Mouse (Mus musculus): ENCODE measurements around the gene Nell1.

Gene Nell1

DNA sequence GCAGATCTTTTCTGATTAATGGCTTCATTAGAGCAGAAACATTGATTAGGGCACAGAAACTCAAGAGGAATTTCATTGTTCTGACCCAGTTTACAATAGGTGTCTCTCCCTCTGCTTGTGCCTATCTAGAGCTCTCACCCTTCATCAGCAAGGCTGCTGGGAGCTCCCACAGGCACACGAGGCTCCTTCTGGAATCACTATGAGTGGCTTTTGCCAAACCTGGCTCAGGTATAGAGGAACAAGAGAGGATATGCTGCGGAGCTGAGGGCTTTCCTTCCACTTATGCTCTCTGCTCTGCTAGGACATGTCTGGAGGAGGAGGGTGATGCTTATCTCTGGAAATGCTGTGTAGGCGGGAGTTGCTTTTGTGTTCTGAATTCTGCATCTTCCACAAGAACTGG is 285.4 kb downstream of the Nell1 start:
- no peak for DNase-seq (ENCODE audit: low spot score in 2 of 2)

- DNase-seq (ENCODE audit: low spot score in 2 of 2): no peak
Observed at GRCm38 (mm10) chr7:50295508-50295907, 320.8 kb downstream of the Nell1 start.

- DNase-seq (ENCODE audit: low spot score in 2 of 2): no peak
Observed at GRCm38 (mm10) chr7:50338226-50338625, 363.6 kb downstream of the Nell1 start.

- no peak for DNase-seq (ENCODE audit: low spot score in 2 of 2)
Observed at GRCm38 (mm10) chr7:50338757-50339156, 364.1 kb downstream of the Nell1 start.

DNA sequence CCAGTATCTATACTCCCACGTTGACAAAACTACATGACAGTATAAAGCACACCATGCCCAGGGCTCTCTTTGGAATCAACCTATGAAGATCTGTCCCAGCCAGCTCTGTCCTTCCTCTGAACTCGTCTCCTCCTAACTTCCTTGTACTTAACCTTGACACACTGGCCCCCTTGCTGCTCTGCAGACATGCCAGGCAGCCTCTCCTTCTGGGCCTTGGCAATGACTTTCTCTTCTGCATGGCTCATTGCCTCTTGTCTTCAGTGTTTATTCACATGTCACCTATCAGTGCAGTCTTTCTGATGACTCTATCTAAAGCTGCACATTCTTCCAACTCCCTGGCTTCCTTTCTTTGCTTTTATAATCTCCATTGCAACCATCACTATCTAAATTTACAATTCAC is 376.9 kb downstream of the Nell1 start:
- DNase-seq (ENCODE audit: low spot score in 2 of 2): no peak

DNA sequence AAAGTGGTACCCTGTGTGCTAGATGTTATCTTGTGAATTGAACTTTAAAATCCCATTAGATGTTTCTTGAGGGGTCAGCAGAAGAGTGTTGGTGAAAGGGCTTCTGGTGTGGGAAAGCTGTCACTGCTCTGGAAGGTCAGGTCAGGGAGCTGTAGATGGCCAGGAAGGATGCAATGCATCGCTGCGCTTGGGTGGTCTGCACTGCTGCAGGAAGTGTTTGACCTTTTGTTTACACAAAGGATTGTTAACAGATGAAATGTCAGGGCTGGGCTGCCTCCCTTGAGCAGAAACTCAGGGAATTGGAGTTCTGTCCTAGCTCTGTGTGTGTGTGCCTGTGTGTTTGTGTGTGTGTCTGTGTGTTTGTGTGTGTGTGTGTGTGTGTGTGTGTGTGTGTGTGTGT is 382.5 kb downstream of the Nell1 start:
- DNase-seq (ENCODE audit: low spot score in 2 of 2): no peak

- no peak for DNase-seq (ENCODE audit: low spot score in 2 of 2)
Observed at GRCm38 (mm10) chr7:50362039-50362438, 387.4 kb downstream of the Nell1 start.

GRCm38 (mm10) chr7:50374876-50375275 is 400.2 kb downstream of the Nell1 start:
- no peak for DNase-seq (ENCODE audit: low spot score in 2 of 2)

GRCm38 (mm10) chr7:50410421-50410820 is 435.8 kb downstream of the Nell1 start:
- no peak for DNase-seq (ENCODE audit: low spot score in 2 of 2)

- no peak for DNase-seq (ENCODE audit: low spot score in 2 of 2)
Observed at GRCm38 (mm10) chr7:50419976-50420375, 445.3 kb downstream of the Nell1 start.

- no peak for DNase-seq (ENCODE audit: low spot score in 2 of 2)
Observed at GRCm38 (mm10) chr7:50422422-50423195, 447.9 kb downstream of the Nell1 start.

DNA sequence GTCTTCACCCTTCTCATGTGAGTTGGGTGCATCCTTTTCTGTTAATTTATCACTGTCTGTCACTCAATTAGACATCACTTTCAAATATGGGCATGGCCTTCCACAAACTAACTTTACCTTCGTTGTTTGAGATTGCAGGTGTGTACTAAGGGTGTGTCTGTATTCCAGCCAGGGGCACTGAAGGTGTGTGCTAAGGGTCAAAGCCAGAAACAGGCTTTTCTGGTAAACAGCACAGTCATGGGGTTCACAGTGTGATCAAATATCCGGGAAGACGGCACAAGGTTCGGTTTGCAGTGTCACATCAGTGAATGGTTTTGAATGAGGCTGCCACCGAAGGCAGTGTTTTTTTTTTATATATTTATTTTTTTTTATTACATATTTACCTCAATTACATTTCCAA is 455.1 kb downstream of the Nell1 start:
- DNase-seq (ENCODE audit: low spot score in 2 of 2): no peak

- no peak for DNase-seq (ENCODE audit: low spot score in 2 of 2)
Observed at GRCm38 (mm10) chr7:50441237-50441636, 466.6 kb downstream of the Nell1 start.

- DNase-seq (ENCODE audit: low spot score in 2 of 2): no peak
Observed at GRCm38 (mm10) chr7:50447316-50447715, 472.7 kb downstream of the Nell1 start.

GRCm38 (mm10) chr7:50467742-50468141 is 493.1 kb downstream of the Nell1 start:
- no peak for DNase-seq (ENCODE audit: low spot score in 2 of 2)

GRCm38 (mm10) chr7:50470555-50470954 is 495.9 kb downstream of the Nell1 start:
- DNase-seq (ENCODE audit: low spot score in 2 of 2): no peak

GRCm38 (mm10) chr7:50482011-50482410 is 507.3 kb downstream of the Nell1 start:
- no peak for DNase-seq (ENCODE audit: low spot score in 2 of 2)

DNA sequence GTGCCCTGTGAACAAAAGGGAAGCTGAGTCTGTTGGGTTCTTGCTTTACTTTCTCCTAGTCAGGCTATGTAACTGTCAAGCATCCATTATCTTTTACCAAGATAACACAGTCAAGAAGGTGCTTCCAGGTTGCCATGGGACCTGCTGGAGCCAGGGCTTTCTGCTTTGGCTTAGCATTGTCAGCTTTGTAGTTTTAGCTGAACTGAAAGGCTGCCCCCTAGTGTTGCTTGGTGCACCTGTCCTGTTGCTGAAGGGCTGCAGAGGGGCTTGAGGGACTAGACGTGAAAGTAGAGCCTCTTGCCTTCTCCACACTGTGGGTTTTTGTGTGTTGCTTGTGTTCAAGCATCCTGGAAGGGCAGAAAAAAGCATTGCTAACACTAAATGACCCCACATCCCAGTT is 510.6 kb downstream of the Nell1 start:
- DNase-seq (ENCODE audit: low spot score in 2 of 2): no peak

GRCm38 (mm10) chr7:50486884-50487420 is 512.3 kb downstream of the Nell1 start:
- no peak for DNase-seq (ENCODE audit: low spot score in 2 of 2)

DNA sequence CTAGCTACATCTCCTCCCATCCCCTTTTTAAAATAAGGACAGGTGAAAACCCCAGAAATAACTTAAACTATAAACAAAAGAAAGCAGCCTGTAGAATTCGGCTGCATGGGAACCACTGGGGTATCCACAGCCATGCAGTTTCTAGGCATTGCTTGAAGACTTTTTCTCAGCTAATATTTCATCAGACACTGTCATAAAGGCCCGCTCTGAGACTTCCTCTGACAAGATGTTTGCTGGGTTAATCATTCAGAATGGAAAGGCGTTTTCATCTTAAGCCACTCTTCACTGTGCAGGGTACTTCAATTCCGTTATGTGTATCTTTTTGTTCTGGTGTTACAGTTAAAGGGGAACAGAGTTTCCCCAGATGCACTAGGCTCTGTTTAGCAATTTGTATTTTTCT is 526.9 kb downstream of the Nell1 start:
- DNase-seq (ENCODE audit: low spot score in 2 of 2): no peak

DNA sequence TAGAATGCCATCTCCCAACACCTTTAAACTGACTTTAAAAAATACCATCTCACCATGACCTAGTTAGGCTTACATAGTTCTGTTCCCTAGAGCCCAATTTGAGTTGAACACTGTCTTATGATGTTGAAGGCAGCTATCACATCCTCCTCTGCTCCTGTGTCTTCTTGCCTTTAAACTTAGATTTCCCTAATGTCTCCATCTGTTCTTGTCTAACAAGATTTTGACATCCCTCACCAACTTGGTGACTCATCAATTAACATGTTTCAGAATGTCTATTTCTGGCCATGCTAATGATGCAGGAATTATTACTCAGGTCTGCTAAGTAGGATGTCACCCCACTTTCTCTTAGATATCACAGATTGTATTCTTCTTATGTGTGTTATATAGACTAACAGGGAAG is 532.4 kb downstream of the Nell1 start:
- DNase-seq (ENCODE audit: low spot score in 2 of 2): no peak

GRCm38 (mm10) chr7:50514830-50515229 is 540.2 kb downstream of the Nell1 start:
- no peak for DNase-seq (ENCODE audit: low spot score in 2 of 2)

- DNase-seq (ENCODE audit: low spot score in 2 of 2): no peak
Observed at GRCm38 (mm10) chr7:50516681-50517080, 542.0 kb downstream of the Nell1 start.

- no peak for DNase-seq (ENCODE audit: low spot score in 2 of 2)
Observed at GRCm38 (mm10) chr7:50543373-50543772, 568.7 kb downstream of the Nell1 start.

Measured in thymus, postnatal 10 days (tissue).